Mouse (Mus musculus) embryonic fibroblast, embryonic 13.5 days (primary cell): ENCODE results near the gene Rcor1.

ENCODE experiments used
- CTCF ChIP-seq: IDR thresholded peaks from 2 replicates; pipeline ENCODE4 v1.5.1; 2011; ENCODE audit warnings: mild to moderate bottlenecking, control low read depth, low read length, moderate library complexity, borderline replicate concordance; ENCODE audit not compliant: insufficient read depth
- POLR2A ChIP-seq: IDR thresholded peaks from 2 replicates; pipeline ENCODE4 v1.6.1; 2011; ENCODE audit warnings: low read depth, mild to moderate bottlenecking, control low read depth, low read length, moderate library complexity

GRCm38 (mm10) chr12:111040531-111040860, 1.3 kb downstream of the Rcor1 start:
- TF ChIP-seq CTCF = no peak
- TF ChIP-seq POLR2A = no peak
